Mouse (Mus musculus): ENCODE measurements at regions not wholly inside any gene's neighbourhood (a gene's known extent, or its start where the extent isn't known, plus 50 kb on each side); places are given as distances from the start of the nearest gene placed in this dataset.

DNA sequence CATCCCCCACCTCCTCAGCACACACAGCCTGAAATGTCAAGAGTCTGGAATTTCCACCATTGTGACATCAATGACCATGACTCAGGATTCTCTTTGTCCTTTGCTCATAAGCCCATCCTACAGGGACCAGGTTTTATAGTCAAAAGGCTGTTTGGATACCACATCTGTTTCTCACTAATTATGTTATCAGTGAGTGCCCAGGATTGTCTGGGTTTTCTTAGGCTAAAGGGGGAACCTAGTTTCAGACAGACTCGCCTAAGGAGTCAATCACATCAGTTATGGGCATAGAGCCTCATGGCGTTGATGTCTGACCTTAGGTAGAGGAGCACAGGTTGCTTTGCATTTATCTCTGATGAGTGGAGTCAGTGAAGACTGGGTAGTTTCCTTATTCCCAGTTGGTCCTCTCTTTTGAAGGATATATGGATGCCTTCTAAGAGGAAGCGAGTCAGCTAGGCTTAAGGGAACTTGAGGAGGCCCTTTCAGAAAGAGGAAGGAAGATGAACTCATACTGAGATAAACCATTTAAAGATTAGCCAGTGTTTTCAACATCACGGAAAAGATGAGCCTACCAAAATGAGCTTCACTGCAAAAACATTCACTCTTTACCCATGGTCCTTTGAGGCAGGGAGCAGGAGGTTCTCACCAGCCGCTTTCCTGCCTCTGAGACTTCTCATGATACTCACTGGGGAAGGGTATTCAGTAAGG is 143.8 kb upstream of the Tmem164 start:
- intact Hi-C loops (cut with DNase I) = no loop called here
- DNase-seq (ENCODE audit: low spot score in 2 of 2) = no peak

DNA sequence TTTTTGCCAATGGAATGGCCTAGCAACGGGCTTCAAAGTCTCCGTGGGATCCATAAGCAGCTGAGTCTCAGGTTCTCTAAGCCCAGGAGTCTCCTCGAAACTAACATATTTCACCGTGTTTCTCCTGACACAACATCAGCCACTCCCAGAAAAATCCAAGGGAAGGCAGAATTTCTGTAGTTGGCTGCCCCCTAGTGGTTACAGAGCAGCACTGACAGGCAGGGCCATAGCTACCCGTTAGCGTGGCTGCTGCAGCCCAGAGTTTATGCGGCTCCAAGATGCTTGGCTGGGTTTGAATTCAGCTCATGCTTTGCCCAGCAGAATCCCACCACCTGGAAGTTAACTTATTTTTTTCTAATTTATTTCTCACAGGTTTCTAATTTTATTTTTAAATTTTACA is 140.9 kb upstream of the Tmem164 start:
- DNase-seq (ENCODE audit: low spot score in 2 of 2) = peak; percentile 54 to 56
- intact Hi-C loops (cut with DNase I) = no loop called here

DNA sequence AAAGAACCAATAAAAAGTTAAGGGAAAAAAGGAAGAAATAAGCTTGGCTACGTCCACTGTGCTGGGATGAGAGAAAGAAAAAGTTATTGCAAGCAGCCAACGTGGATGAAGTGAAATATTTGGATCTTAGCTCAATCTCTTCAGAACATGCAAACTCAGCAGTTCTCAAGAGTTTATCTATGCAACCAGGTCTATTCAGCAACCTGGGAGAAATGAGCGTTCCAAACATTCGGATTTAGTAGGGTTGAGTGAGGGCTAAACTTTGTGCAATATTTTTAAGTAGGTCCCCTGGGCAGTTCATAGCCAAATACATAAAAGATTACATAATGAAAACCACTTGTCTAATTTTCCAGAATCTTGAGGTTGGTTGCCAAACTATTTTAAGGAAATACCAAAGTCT is 129.0 kb upstream of the Tmem164 start:
- intact Hi-C loops (cut with DNase I) = loop anchor here (5.0 to 10.0 kb wide), 2 partner anchors 255 to 503 kb away; no protein-coding TSS in a partner anchor
- DNase-seq (ENCODE audit: low spot score in 2 of 2) = no peak

DNA sequence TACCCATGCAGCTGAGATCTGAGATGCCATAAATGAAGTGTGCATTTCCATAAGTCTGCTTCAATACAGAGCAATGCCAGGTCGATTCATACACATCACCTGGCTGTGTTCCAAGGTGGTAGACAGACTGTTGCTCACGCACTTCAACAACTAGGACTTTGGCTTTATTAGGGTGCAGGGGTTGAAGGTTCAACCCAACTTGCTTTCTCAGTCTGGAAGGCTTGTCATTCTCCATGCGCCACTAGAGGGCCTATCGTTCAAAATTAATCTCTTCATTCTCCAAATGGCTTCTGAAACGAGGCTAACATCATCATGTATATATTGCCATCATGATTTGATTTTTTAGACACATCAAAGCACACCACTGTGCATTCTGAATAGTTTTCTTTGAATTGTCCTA is 127.0 kb upstream of the Tmem164 start:
- intact Hi-C loops (cut with DNase I) = loop anchor here (5.0 to 10.0 kb wide), 2 partner anchors 253 to 501 kb away; no protein-coding TSS in a partner anchor
- no peak for DNase-seq (ENCODE audit: low spot score in 2 of 2)

DNA sequence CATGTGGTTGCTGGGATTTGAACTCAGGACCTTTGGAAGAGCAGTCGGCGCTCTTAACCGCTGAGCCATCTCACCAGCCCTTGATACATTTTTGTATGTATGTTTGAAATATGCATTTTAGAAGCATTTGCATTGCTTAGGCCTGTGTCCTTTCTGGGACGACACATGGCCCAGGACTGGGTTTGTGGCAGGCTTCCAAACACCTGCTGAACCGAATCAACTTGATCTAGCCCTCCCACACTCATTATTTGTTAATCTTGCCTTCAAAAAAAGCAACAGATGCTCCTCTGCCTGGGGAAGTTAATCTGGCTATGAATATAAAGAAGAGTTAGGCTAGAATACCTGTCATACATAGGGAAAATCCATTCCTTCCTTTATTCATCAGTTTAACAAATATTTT is 123.7 kb upstream of the Tmem164 start:
- DNase-seq (ENCODE audit: low spot score in 2 of 2) = no peak
- intact Hi-C loops (cut with DNase I) = loop anchor here (10.0 kb wide), 1 partner anchor 497 kb away; no protein-coding TSS in a partner anchor

DNA sequence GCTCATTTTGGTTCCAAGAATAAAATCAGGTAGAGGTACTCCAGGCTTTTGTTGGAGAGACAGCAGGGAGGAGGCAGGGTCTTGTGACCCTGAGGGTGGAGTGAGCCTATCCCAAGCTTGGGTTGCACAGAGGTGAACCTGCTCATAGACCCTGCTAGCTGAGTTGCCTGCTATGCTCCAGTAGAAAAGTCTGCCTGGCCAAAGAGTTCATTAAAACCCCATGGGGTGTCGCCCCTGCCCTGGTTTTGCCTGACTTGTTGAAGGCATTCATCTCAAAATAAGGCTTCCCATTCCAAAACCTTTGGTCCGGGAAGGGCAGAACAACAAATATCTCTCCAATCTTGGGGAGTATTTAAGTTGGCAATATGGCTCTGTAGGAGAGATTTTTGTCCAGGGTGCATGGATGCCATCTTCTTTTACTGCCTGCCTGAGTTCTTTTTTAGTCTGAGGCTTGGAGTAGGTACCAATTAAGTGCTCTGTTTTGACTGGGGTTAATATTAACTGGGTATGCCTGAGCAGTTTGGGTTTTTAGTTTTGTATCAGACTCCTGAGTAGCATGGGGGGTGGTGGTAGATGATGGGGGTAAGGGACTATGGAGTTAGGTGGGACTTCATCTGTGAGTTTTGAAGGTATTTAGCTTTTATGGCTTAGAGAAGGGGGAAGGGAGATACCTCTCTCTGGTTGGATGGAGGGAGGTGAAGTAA is 120.8 kb upstream of the Tmem164 start:
- no peak for DNase-seq (ENCODE audit: low spot score in 2 of 2)
- intact Hi-C loops (cut with DNase I) = loop anchor here (5.0 kb wide), 1 partner anchor 122 kb away; the partner anchor contains the start of gene Tmem164

DNA sequence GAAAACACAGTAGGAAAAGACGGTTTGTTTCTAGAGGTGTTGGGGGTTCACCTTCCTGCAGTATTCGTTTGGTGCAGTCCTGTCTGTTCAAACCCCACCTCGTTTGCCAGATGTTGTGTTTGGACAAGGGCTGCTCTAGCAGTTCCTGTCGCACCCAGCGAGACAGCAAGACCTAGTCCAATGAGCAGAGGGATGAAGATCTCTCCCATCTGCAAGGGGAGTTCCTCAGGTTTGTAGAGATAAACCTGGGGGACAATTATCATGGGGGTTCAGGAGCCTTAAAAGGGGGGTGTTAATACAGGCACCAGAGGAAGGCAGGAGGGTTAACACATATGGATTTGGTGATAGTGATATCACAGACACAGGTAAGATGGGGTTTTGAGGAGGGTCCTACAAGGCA is 119.4 kb upstream of the Tmem164 start:
- intact Hi-C loops (cut with DNase I) = loop anchor here (5.0 kb wide), 1 partner anchor 121 kb away; the partner anchor contains the start of gene Tmem164
- DNase-seq (ENCODE audit: low spot score in 2 of 2) = no peak

DNA sequence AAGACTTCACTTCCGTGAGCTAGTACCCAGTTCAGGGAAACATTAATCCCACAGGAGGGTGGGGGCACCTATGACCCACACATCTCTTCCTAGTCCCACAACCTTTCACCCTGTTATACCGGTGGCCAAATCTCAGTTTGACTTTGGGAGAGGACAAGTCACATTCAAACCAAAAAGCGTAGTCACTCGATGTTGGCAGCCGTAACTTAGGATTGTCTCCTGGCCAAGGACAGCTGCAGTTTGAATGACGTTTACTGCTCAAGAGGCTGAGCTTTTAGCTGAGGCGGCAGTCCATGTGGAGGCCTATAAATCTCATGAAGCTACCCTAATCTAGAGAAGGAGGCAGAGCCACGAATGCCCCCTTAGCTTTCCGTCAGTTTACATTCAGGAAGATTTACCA is 117.0 kb upstream of the Tmem164 start:
- DNase-seq (ENCODE audit: low spot score in 2 of 2) = no peak
- intact Hi-C loops (cut with DNase I) = loop anchor here (5.0 kb wide), 1 partner anchor 118 kb away; the partner anchor contains the start of gene Tmem164

DNA sequence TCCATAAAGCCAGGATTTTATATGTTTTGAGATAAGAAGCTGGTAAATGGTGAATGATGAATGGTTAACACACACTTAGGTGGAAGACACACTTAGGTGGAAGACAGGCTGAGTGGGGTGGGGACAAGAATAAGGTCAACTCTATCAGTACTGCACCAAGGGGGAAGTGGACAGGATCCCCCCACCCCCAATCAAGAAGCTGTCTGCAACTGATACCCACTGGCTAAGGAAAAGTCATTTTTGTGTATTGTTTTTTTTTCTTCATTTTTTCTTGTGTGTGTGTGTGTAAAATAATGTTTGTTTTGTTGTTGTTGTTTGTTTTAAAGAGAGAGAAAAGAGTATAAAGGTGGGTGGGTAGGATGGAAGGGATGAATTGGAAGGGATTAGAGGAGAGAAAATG is 109.4 kb upstream of the Tmem164 start:
- DNase-seq (ENCODE audit: low spot score in 2 of 2) = no peak

DNA sequence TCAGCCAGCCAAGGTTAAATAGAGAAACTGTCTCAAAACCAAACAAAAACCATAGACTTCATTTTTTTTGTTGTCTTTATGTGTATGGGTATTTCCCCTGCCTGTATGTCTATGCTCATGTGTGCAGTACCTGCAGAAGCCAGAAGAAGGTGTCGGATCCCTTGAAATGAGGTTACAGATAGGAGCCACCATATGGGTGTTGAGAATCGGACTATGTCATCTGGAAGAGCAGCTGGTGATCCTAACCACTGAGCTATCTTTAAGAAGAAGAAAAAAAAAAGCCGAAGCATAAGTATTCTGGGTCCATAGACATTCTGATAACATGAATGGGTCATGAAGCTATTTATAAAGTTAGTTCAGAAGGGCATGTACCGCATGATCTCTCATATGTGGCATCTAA is 107.2 kb upstream of the Tmem164 start:
- DNase-seq (ENCODE audit: low spot score in 2 of 2) = no peak
- intact Hi-C loops (cut with DNase I) = no loop called here

More for the DNA sequence above, 109.4 kb upstream of the Tmem164 start:
- intact Hi-C loops (cut with DNase I) = no loop called here

DNA sequence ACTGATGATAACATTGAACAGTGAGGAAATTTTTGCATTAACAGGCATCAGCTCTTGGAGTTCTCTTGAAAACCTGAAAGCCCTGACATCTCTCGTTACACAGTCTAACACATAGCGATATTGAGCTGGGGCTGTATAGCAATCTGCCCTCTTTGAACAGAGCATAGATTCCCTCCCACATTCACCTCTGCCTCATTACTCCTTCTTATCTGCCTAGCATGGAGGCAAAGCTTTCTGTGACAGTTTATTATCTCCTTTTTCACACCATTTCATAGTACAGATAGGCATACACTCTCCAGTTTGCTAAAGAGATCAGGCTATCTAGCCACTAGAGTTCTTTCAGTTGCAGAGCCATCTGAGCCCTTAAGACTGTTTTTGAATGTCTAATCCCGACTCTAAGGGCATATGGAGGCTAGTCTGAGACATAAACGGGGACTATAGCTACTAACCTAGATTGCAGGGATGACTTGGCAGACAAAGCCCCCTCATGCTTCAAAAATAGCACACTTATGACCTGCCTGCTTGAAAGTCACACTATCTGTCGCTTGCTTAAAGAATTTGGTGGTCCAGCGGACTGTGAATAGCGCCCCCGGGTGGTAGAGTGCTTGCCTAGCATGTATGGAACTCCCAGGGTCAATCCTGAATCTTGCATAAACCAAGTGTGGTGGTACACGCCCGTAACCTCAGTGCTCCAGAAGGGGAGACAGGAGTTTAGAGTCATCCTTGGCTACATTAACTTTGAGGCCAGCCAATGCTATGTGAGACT is 106.1 kb upstream of the Tmem164 start:
- intact Hi-C loops (cut with DNase I) = no loop called here
- no peak for DNase-seq (ENCODE audit: low spot score in 2 of 2)

DNA sequence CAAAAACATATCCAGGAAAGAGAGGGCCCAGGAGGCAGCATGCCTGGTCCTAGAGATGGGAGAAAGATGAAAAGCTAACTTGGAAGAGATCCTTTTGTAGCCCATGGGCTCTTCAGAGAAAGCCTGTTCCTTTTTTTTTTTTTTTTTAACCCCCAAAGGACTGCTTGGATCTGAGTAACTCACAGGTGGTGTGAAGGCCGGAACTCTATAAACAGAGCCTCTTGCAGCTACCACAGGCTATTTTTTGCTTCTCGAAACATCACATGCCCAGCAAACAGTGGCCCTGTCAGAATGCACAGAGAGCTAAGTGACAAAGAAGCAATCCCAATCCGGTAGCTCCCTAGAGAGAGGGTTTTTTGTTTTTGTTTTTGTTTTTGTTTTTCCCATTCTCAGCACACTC is 105.1 kb upstream of the Tmem164 start:
- no peak for DNase-seq (ENCODE audit: low spot score in 2 of 2)
- intact Hi-C loops (cut with DNase I) = no loop called here

DNA sequence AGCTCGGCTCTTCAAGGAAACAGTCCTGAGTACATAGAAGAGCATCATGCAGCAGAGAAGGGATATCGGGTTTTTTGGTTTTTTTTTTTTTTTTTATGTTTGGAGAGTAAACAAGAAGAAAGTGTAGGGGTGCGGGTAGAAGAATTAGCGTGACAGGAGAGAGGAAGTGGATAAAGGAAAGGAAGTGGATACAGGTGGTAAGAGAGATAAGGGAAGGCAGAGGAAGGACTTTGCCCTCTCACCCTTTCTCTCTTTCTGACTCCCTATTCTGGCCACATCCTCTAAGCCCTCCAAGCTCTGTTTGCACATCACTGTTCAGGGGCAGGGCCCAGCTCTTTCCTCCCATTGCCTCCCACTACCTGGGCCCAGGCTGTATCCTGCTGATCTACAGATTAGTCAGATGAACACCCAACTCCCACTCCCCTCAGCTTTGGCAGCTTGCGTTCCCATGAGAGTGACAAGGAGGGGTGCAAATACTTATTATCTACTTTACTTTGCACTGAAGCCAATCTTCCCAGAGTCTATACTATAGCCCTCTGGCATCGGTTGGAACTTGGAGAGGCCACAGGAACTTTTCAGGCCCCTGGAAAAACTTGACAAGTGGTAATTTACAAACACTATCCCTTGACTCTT is 103.6 kb upstream of the Tmem164 start:
- DNase-seq (ENCODE audit: low spot score in 2 of 2) = no peak
- intact Hi-C loops (cut with DNase I) = no loop called here

DNA sequence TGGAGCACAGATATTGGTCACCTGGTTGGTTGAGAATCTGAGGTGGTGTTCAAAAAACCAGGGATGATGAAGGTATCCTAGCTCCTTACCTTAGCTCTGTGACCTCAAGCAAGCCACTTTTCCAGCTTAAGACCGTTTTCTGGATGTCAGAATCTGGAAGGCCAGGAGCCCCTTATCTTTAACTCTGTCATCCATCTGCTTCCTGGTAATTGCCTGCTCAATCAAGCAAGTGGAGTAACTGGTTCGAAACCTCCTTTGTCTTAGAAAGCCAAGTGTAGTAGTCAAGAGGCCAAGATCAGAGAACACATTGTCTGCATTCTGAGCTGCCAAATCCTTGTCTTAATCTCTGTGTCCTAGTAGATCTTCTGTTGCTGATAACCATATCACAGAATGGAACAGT is 95.9 kb upstream of the Tmem164 start:
- intact Hi-C loops (cut with DNase I) = no loop called here
- no peak for DNase-seq (ENCODE audit: low spot score in 2 of 2)

DNA sequence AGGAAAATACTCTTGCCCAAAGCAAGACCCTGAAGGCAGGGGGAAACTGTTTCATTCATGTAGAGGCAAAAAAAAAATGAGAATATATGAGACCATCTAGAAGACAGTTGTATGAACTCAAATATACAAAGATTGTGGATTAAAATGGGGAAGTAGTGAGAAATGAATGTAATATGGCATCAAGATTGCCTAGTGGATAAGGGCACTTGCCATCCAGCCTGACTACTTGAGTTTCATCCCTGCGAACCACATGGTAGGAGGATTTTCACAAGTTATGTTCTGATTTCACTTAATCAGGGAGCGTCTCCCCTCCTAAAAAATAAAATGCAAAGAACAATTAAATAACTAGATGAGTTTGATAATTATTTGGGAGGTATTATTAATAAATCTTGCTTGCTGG is 81.8 kb upstream of the Tmem164 start:
- intact Hi-C loops (cut with DNase I) = no loop called here
- no peak for DNase-seq (ENCODE audit: low spot score in 2 of 2)

DNA sequence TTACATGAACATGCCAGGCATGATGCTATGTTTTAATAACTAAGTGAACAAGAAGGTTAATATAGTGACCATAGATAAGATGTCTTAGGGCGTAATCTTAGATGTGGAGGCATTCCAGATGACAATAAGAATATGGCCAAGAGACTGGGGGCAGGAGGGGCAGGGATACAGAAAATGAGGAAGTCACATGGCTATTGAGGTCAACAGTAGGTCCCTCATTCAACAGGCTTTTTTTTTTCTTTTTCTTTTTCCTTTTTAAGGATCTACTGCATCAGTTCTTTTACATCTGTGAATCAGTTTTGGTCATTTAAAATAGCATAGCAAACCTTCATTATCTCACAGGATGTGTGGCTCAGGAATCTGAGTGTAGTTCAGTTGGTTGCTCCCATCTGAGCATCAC is 80.4 kb upstream of the Tmem164 start:
- DNase-seq (ENCODE audit: low spot score in 2 of 2) = no peak

DNA sequence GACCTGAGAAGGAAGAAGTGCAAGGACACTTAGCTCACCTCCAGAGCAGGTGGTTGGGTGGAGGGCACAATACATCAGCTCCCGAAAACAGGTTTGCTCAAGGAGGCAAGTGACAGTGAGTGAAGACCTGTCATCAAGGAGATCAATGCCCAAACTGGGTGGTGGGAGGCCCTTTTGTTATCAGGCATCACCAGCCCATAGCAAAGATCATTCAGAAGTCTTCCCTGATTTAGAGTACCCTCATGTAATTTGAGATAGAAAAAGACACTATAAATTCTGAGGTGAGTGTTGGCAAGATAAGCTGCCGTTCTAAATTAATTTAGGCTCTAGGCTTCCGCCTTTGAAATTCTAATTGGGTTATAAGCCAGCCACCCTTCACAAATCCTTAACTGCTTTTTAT is 76.1 kb upstream of the Tmem164 start:
- no peak for DNase-seq (ENCODE audit: low spot score in 2 of 2)
- intact Hi-C loops (cut with DNase I) = no loop called here

More for the DNA sequence above, 80.4 kb upstream of the Tmem164 start:
- intact Hi-C loops (cut with DNase I) = no loop called here

DNA sequence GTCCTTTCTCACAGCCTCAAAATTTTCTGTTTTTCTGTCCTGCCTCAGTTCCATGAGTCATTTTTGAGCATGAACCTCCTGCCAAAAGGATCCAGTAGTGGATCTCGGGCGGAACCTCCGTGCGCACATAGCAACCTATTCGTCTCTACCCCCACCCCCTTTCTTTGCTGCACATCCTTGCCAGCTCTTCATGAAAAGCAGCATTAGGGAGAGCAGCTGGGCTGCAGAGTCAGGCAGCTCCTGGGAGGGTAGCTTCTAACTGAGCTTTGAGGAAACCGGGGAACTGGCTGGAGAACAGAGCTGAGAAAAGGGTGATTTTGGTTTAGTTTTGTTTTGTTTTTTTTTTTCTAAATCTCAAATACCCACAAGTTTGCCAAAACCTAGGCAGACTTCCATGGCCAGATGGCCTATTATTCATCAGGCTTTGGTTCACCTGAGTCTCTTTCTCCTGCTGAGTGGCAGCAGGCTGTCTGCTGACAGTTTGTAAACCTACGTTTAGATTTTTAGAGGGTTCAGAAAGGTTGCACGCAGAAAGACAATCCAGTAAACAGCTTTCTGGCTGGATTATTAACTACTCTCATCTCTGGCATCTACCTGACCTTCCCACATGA is 74.5 kb upstream of the Tmem164 start:
- no peak for DNase-seq (ENCODE audit: low spot score in 2 of 2)
- intact Hi-C loops (cut with DNase I) = no loop called here

DNA sequence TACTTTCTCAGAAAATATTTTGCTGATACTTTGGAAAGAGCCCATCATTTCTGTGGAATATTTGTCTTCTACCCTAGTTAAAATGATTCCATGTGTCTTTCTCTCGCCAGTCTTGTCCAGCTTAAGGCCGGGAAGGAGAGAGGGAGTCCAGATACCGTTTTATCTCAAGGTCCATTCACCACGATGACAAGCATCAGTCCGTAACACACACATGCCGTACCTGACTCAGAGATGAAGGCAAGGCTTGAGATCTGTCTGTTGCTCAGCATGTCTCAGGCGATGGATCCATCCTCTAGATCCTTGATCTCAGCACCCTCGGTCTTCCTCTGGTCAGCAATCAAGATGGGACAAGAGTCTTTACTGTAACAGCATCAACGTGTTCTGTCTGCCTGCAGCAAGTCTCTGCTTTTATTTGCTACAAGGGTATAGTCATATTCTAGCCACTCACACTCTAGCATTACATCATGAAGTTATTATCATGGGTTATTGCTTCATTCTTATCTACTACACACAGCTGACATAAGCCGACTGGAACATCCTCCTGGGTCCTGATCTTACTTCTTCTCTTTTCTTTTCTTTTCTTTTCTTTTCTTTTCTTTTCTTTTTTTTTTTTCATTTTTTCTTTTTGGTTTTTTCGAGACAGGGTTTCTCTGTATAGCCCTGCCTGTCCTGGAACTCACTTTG is 64.9 kb upstream of the Tmem164 start:
- intact Hi-C loops (cut with DNase I) = no loop called here
- no peak for DNase-seq (ENCODE audit: low spot score in 2 of 2)
